Mouse (Mus musculus) MEL (cell line): ENCODE data around the gene Eomes. TPM values are rescaled to one million over a fixed set of nuclear protein-coding genes. Genes with fewer than 3 reads are reported as not detected.

ENCODE experiments used
- DNase-seq: peaks from one replicate; pipeline ENCODE4 v3.0.0; 2011; ENCODE audit warnings: low read depth, low spot score
- H3K27ac ChIP-seq: 2 replicates; pipeline ENCODE4 v1.5.1; 2012; ENCODE audit warnings: low read depth, mild to moderate bottlenecking, control low read depth, low read length, moderate library complexity; ENCODE audit not compliant: control insufficient read depth
- H3K27me3 ChIP-seq, 2 experiments: fragments of 150-350 bp in 1 of 2; sonication (generic) in 1 of 2; 2 replicates each; pipeline ENCODE4 v1.6.1; 2012; ENCODE audit warnings: low read length in 2 of 2, mild to moderate bottlenecking in 2 of 2, improper control_type of control experiment in 1 of 2, moderate library complexity in 1 of 2; ENCODE audit not compliant: insufficient read depth in 2 of 2, control insufficient read depth in 1 of 2
- H3K36me3 ChIP-seq, 2 experiments: 2 replicates each; pipeline ENCODE4 v1.6.1; 2012 to 2014; ENCODE audit warnings: low read length in 2 of 2, improper control_type of control experiment in 1 of 2, inconsistent platforms in 1 of 2, mild to moderate bottlenecking in 1 of 2; ENCODE audit not compliant: insufficient read depth in 2 of 2, control insufficient read depth in 1 of 2
- H3K4me1 ChIP-seq, 2 experiments: fragments of 150-350 bp in 1 of 2; sonication (generic) in 1 of 2; 2 replicates each; pipeline ENCODE4 v1.6.1; 2012; ENCODE audit warnings: low read length in 2 of 2, improper control_type of control experiment in 1 of 2, mild to moderate bottlenecking in 1 of 2; ENCODE audit not compliant: insufficient read depth in 2 of 2, control insufficient read depth in 1 of 2
- H3K4me3 ChIP-seq, 2 experiments: fragments of 150-350 bp in 1 of 2; sonication (generic) in 1 of 2; 2 replicates each; pipeline ENCODE4 v1.5.1; 2012; ENCODE audit warnings: low read depth in 2 of 2, low read length in 2 of 2, mild to moderate bottlenecking in 2 of 2, moderate library complexity in 2 of 2, control low read depth in 1 of 2, improper control_type of control experiment in 1 of 2; ENCODE audit not compliant: control insufficient read depth in 1 of 2, insufficient read depth in 1 of 2
- H3K79me2 ChIP-seq: 2 replicates; pipeline ENCODE4 v1.6.1; 2012; ENCODE audit warnings: mild to moderate bottlenecking, low read length, moderate library complexity; ENCODE audit not compliant: control insufficient read depth, poor library complexity, insufficient read depth
- H3K9ac ChIP-seq: 2 replicates; pipeline ENCODE4 v1.6.1; 2012; ENCODE audit warnings: low read depth, mild to moderate bottlenecking, control low read depth, low read length, moderate library complexity; ENCODE audit not compliant: control insufficient read depth, poor library complexity, severe bottlenecking
- H3K9me3 ChIP-seq: fragments of 150-350 bp; sonication (generic); replicated peaks from 2 replicates; pipeline ENCODE4 v1.6.1; 2012; ENCODE audit warnings: mild to moderate bottlenecking, low read length, improper control_type of control experiment, moderate library complexity; ENCODE audit not compliant: insufficient read depth
- CHD1 ChIP-seq: IDR thresholded peaks from 2 replicates; pipeline ENCODE4 v1.6.1; 2012; ENCODE audit warnings: low read depth, mild to moderate bottlenecking, inconsistent platforms, low read length, improper control_type of control experiment
- KAT2A ChIP-seq: conservative IDR thresholded peaks from 2 replicates; pipeline ENCODE4 v1.6.1; 2012; ENCODE audit warnings: low read depth, low read length, improper control_type of control experiment, inconsistent platforms
- MAFK ChIP-seq: IDR thresholded peaks from 2 replicates; pipeline ENCODE4 v1.6.1; 2011; ENCODE audit warnings: low read depth, mild to moderate bottlenecking, low read length, improper control_type of control experiment, borderline replicate concordance
- MAX ChIP-seq: IDR thresholded peaks from 2 replicates; pipeline ENCODE4 v1.6.1; 2011; ENCODE audit warnings: low read length, improper control_type of control experiment
- NRF1 ChIP-seq: IDR thresholded peaks from 2 replicates; pipeline ENCODE4 v1.6.1; 2014; ENCODE audit warnings: low read depth, mild to moderate bottlenecking, inconsistent platforms, low read length, improper control_type of control experiment, moderate library complexity; ENCODE audit not compliant: poor library complexity, insufficient read depth, severe bottlenecking
- POLR2A ChIP-seq, 2 experiments: IDR thresholded peaks; 2 replicates each; pipeline ENCODE4 v1.6.1; 2011 to 2012; ENCODE audit warnings: low read length in 2 of 2, mild to moderate bottlenecking in 2 of 2, control low read depth in 1 of 2, improper control_type of control experiment in 1 of 2, low read depth in 1 of 2, moderate library complexity in 1 of 2; ENCODE audit not compliant: control insufficient read depth in 1 of 2, insufficient read depth in 1 of 2, poor library complexity in 1 of 2
- RAD21 ChIP-seq: IDR thresholded peaks from 2 replicates; pipeline ENCODE4 v1.6.1; 2011; ENCODE audit warnings: mild to moderate bottlenecking, low read depth, low read length, improper control_type of control experiment
- SMC3 ChIP-seq: IDR thresholded peaks from 2 replicates; pipeline ENCODE4 v1.6.1; 2011; ENCODE audit warnings: low read depth, low read length, improper control_type of control experiment
- TBP ChIP-seq: IDR thresholded peaks from 2 replicates; pipeline ENCODE4 v1.8.0; 2011; ENCODE audit warnings: low read depth, low read length, improper control_type of control experiment
- TCF12 ChIP-seq: IDR thresholded peaks from 2 replicates; pipeline ENCODE4 v1.6.1; 2014; ENCODE audit warnings: low read depth, mild to moderate bottlenecking, inconsistent platforms, low read length, improper control_type of control experiment, moderate library complexity
- UBTF ChIP-seq: IDR thresholded peaks from 2 replicates; pipeline ENCODE4 v1.6.1; 2012; ENCODE audit warnings: low read depth, mild to moderate bottlenecking, inconsistent platforms, low read length, improper control_type of control experiment, moderate library complexity, borderline replicate concordance; ENCODE audit not compliant: insufficient read depth
- polyA plus RNA-seq, 2 experiments: library from polyadenylated mRNA; stranded (reverse) in 1 of 2; unstranded in 1 of 2; fragments of >175 nt in 1 of 2; fragments of >200 nt in 1 of 2; gene quantifications; 2 replicates each; pipeline versions ENCODE4 v1.2.1 to v1.2.4; 2012; ENCODE audit warnings: low replicate concordance in 2 of 2, low read depth in 1 of 2; ENCODE audit not compliant: insufficient read length in 2 of 2, insufficient read depth in 1 of 2, missing spikeins in 1 of 2
- total RNA-seq: library from RNA; depleted of rRNA; stranded (reverse); fragments of 300-350 nt; gene quantifications from 2 replicates; pipeline ENCODE4 v1.2.3, GENCODE M21; 2012

The Eomes gene
- total and polyA plus RNA-seq, 3 experiments, result not detected

DNA sequence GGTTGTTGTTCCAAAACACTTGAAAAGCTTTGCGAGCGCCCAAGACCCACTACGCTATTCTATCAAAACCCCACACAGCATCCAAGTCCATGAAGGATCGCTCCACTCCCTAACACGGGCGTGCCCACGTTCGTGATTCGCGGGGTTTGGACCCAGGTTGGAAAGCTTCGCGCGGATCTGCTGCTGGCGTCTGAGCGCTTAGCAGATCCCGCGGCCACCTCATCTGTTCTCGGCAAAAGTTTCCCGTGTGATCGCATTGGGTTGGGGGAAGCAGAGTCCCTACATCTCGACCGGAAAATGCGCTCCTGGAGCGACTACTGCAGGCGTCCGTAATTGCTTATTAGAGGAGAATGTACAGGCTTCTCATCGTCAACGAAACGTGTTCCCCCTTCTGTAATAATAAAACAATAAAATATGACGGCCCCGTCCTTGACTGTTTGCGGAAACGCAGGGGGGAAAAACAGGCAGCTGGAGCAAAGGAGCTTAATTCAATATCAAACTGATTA is 1.2 kb upstream of the Eomes start:
- Histone ChIP-seq H3K27ac (no peak overlapping the region), H3K4me1 (no peaks in the 10 kb centered on the region), H3K4me3 (no peak overlapping the region), H3K27me3 (no peaks in the 10 kb centered on the region; a peak in 1 of 4 replicates), H3K79me2 (no peaks in the 10 kb centered on the region), H3K9me3 (no peaks in the 10 kb centered on the region), H3K36me3 (no peaks in the 10 kb centered on the region), H3K9ac (no peak overlapping the region)
- no peak for TF ChIP-seq MAX
- TF ChIP-seq SMC3, result no peak
- TF ChIP-seq TCF12, result no peak
- TF ChIP-seq MAFK, result no peak
- no peak for TF ChIP-seq CHD1
- no peak for TF ChIP-seq TBP
- TF ChIP-seq NRF1, result no peak
- DNase-seq, result no peak

DNA sequence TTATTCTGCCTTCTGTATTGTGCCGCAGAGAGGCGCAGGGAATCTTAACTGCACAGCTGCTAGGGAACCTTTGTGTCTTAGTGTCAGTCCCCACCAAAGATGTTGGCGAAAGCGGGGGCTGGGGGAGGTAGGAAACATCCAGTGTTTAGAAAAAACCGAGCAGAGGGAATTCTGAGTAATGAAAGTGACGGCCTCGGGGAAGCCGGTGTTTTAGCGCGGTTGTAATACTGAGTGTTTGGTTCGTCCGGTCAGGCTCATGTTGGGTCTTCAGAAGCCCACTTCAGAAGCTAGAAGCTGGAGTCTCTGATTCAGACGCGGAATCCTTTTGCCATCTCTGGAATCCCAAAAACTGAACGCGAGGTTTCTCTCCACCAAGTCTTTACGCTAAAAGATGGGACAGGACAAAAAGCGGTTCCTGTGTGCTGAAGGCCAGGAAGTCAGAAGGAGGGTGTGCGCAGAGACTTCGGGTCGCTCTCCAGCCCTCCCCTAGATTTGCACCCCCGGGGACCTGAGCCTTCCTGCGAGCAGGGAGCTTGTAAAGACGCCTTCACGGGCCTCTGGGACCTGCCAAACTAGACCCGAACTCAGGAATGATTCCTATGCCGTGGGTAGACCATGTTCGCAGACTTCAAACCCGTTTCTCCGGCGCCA is 606 bp upstream of the Eomes start:
- Histone ChIP-seq H3K9ac (no peak overlapping the region), H3K4me3 (no peak overlapping the region), H3K27me3 (no peaks in the 10 kb centered on the region; a peak in 1 of 4 replicates), H3K79me2 (no peaks in the 10 kb centered on the region), H3K36me3 (peaks cover 0 to 2% of the 10 kb centered on the region in 2 experiments; a peak in 2 of 4 replicates), H3K27ac (no peak overlapping the region), H3K9me3 (no peaks in the 10 kb centered on the region), H3K4me1 (peaks cover 0 to 4% of the 10 kb centered on the region in 2 experiments; a peak in 1 of 4 replicates)
- DNase-seq, result no peak
- TF ChIP-seq UBTF, result no peak

DNA sequence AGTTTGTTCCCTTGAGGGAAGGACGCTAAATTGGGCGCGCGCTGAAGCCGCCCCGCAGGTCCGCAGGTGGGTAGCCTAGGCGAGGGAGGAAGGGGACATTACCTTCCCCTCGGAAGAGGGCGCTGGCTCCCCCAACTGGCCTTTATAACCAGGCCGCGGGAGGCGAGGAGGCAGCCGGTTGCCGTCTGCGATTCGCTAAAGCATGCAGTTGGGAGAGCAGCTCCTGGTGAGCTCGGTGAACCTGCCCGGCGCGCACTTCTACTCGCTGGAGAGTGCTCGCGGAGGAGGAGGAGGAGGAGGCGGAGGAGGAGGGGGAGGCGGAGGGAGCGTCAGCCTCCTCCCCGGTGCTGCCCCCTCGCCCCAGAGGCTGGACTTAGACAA is 436 bp downstream of the Eomes start:
- H3K36me3 ChIP-seq, result peaks cover 0 to 3% of the 10 kb centered on the region in 2 experiments; a peak in 2 of 4 replicates
- no peaks in the 10 kb centered on the region; a peak in 1 of 4 replicates for H3K27me3 ChIP-seq
- no peak overlapping the region for H3K9ac ChIP-seq
- H3K4me3 ChIP-seq, result no peak overlapping the region
- H3K9me3 ChIP-seq, result no peaks in the 10 kb centered on the region
- no peak for DNase-seq
- no peak overlapping the region for H3K27ac ChIP-seq
- no peaks in the 10 kb centered on the region for H3K79me2 ChIP-seq
- peaks cover 0 to 4% of the 10 kb centered on the region in 2 experiments; a peak in 1 of 4 replicates for H3K4me1 ChIP-seq
- TF ChIP-seq POLR2A (IDR thresholded peaks at IDR 0.05; ENCODE audit: control insufficient read depth in 1 of 2, insufficient read depth in 1 of 2, low read depth in 1 of 2, low read length in 2 of 2, poor library complexity in 1 of 2), result no peak
- TF ChIP-seq RAD21, result no peak
- no peak for TF ChIP-seq KAT2A
- no peak for TF ChIP-seq CHD1
